Mouse (Mus musculus) heart, postnatal 0 days (tissue): Measurements from ENCODE around the gene Pgm5. TPM values are rescaled to one million over a fixed set of nuclear protein-coding genes. Genes with fewer than 3 reads are reported as not detected.

ENCODE experiments used
- ATAC-seq: fragments of 200-750 bp; cut with Nextera tagmentation; 2 replicates; pipeline ENCODE4 v1.8.0; 2017; ENCODE audit warnings: low read depth, moderate number of reproducible peaks, moderate library complexity; ENCODE audit not compliant: insufficient read depth
- DNase-seq: peaks from one replicate; pipeline ENCODE4 v3.0.0-alpha.2; 2016; ENCODE audit warnings: low spot score
- H3K27ac ChIP-seq: fragments of 300-500 bp; sonication (generic); 2 replicates; pipeline ENCODE4 v1.5.1; 2014; ENCODE audit warnings: low read depth, mild to moderate bottlenecking
- H3K27me3 ChIP-seq: fragments of 300-500 bp; sonication (generic); 2 replicates; pipeline ENCODE4 v1.6.1; 2014; ENCODE audit warnings: low read length, mixed read lengths; ENCODE audit not compliant: control insufficient read depth, insufficient read depth
- H3K36me3 ChIP-seq: fragments of 300-500 bp; sonication (generic); replicated peaks from 2 replicates; pipeline ENCODE4 v1.6.1; 2014; ENCODE audit warnings: low read length, mixed read lengths; ENCODE audit not compliant: control insufficient read depth, insufficient read depth
- H3K4me1 ChIP-seq: fragments of 300-500 bp; sonication (generic); 2 replicates; pipeline ENCODE4 v1.6.1; 2014; ENCODE audit warnings: antibody characterized with exemption; ENCODE audit not compliant: control insufficient read depth, insufficient read depth
- H3K4me2 ChIP-seq: fragments of 300-500 bp; sonication (generic); 2 replicates; pipeline ENCODE4 v1.6.1; 2014; ENCODE audit warnings: low read depth, mild to moderate bottlenecking, low read length, moderate library complexity
- H3K4me3 ChIP-seq: fragments of 300-500 bp; sonication (generic); 2 replicates; pipeline ENCODE4 v1.5.1; 2014; ENCODE audit warnings: low read depth, low read length
- H3K9ac ChIP-seq: fragments of 300-500 bp; sonication (generic); replicated peaks from 2 replicates; pipeline ENCODE4 v1.6.1; 2014; ENCODE audit warnings: low read depth, low read length, mixed read lengths
- H3K9me3 ChIP-seq: fragments of 300-500 bp; sonication (generic); replicated peaks from 2 replicates; pipeline ENCODE4 v1.6.1; 2016; ENCODE audit warnings: low read length; ENCODE audit not compliant: control insufficient read depth
- CTCF ChIP-seq: IDR thresholded peaks from 2 replicates; pipeline ENCODE4 v1.5.1; 2016; ENCODE audit warnings: antibody characterized with exemption, control low read depth, low read depth
- EP300 ChIP-seq: IDR thresholded peaks from 2 replicates; pipeline ENCODE4 v1.6.1; 2016; ENCODE audit warnings: antibody characterized with exemption, low read depth
- WGBS: fragments of 180-500 bp; shearing (Covaris S2); extraction: QIAGEN DNeasy Blood & Tissue Kit; methylation state at CpG from one replicate; pipeline ENCODE4 v1.1.7; 2014; 5-methylcytosine and 5-hydroxymethylcytosine counted together
- polyA plus RNA-seq: library from polyadenylated mRNA; unstranded; fragments of >200 nt; fragmentation: Nextera tagmentation; extraction: Ambion mirVana; gene quantifications from 2 replicates; pipeline ENCODE4 v1.2.1, GENCODE M21; 2015
- total RNA-seq: library from RNA; depleted of rRNA; stranded (reverse); fragments of >200 nt; gene quantifications from 2 replicates; pipeline ENCODE4 v1.2.3, GENCODE M21; 2014; ENCODE audit warnings: low replicate concordance; rRNA removed

Pgm5 gene
- total RNA-seq (106 and 163 TPM in 2 replicates), polyA plus RNA-seq (3.9 and 4.9 TPM in 2 replicates)

GRCm38 (mm10) chr19:24861612-24862451 is at the start of gene Pgm5:
Gene Pgm5, minus strand, starts transcription at chr19:24861855.
- 1% methylated on average over 38 of the region's 39 CpGs for WGBS

GRCm38 (mm10) chr19:24908385-24909155 is 46.9 kb upstream of the Pgm5 start:
- H3K4me1 ChIP-seq, result no peaks in the 10 kb centered on the region
- H3K27me3 ChIP-seq, result peaks cover 14% of the 10 kb centered on the region
- TF ChIP-seq CTCF, result no peak
- no peak for TF ChIP-seq EP300
- no peak overlapping the region for H3K4me2 ChIP-seq
- H3K4me3 ChIP-seq, result no peak overlapping the region
- 84% methylated on average over 3 of the region's 3 CpGs for WGBS
- no peaks in the 10 kb centered on the region for H3K36me3 ChIP-seq
- H3K27ac ChIP-seq, result no peak overlapping the region
- no peak for DNase-seq
- H3K9me3 ChIP-seq, result no peaks in the 10 kb centered on the region
- no peak overlapping the region for H3K9ac ChIP-seq
- ATAC-seq, result no peak

More at GRCm38 (mm10) chr19:24861612-24862451, at the start of gene Pgm5:
- peak within 1 kb of the TSS; percentile 66 for H3K9ac ChIP-seq
- H3K4me1 ChIP-seq, result peaks cover 11% of the 10 kb centered on the region; the same call in 1 of the 2 replicates
- peak within 1 kb of the TSS; percentile 93 for H3K27ac ChIP-seq
- no peaks in the 10 kb centered on the region for H3K27me3 ChIP-seq
- TF ChIP-seq CTCF (peak; percentile 37), EP300 (no peak)
- H3K36me3 ChIP-seq, result no peaks in the 10 kb centered on the region
- peak within 1 kb of the TSS; percentile 67 for H3K4me2 ChIP-seq
- peak within 1 kb of the TSS; percentile 59 for H3K4me3 ChIP-seq
- no peaks in the 10 kb centered on the region for H3K9me3 ChIP-seq
- peak; percentile 77 for DNase-seq
- ATAC-seq, result peak; percentile 88

DNA sequence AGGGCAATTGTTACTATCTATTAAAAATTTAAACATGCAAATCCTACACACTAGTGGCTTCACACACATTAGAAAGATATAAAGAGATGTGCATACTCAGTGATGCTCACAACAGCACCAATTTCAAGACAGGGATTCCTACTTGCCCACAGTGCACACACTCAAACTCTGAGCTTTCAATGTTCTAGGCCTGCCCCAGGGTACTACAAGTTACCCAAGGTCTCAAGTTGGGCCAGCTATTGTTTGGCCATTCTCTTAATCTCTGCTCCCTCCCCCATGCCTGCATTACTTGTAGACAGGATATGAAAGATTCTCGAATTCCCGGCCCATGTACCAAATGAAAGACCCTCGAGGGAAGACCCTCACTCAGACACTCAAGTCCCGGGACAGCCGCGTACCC is 46.0 kb upstream of the Pgm5 start:
- TF ChIP-seq EP300 (no peak), CTCF (no peak)
- no peak for ATAC-seq
- Histone ChIP-seq H3K36me3 (no peaks in the 10 kb centered on the region), H3K4me1 (no peaks in the 10 kb centered on the region), H3K4me2 (no peak overlapping the region), H3K9ac (no peak overlapping the region), H3K4me3 (no peak overlapping the region), H3K27me3 (peaks cover 23% of the 10 kb centered on the region), H3K27ac (no peak overlapping the region), H3K9me3 (no peaks in the 10 kb centered on the region)
- 80% methylated on average over 4 of the region's 6 CpGs for WGBS
- no peak for DNase-seq

DNA sequence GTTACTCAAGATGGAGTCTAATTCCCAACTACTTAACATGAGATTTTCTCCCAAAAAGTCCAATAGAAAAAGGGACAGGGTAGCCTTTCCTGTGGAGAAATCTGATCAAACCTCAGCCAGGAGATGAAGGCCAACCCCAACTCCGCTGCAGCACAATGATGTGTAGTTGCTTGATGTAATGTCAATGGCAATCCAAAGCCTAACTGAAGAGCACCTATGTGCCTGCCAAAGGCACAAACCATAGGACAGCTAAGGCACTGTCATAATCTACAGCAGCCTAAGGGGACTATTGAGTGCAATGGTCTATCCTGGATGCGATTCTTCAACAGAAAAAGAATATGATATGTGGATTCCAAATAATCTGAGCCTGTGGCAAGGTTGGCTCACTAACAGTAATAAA is 41.2 kb upstream of the Pgm5 start:
- Histone ChIP-seq H3K9me3 (no peaks in the 10 kb centered on the region), H3K36me3 (no peaks in the 10 kb centered on the region), H3K27ac (no peak overlapping the region), H3K9ac (no peak overlapping the region), H3K4me2 (no peak overlapping the region), H3K27me3 (peaks cover 69% of the 10 kb centered on the region), H3K4me3 (no peak overlapping the region), H3K4me1 (no peaks in the 10 kb centered on the region)
- DNase-seq, result no peak
- TF ChIP-seq CTCF (no peak), EP300 (no peak)
- no peak for ATAC-seq
- WGBS, result 51% methylated on average over 2 of the region's 2 CpGs

DNA sequence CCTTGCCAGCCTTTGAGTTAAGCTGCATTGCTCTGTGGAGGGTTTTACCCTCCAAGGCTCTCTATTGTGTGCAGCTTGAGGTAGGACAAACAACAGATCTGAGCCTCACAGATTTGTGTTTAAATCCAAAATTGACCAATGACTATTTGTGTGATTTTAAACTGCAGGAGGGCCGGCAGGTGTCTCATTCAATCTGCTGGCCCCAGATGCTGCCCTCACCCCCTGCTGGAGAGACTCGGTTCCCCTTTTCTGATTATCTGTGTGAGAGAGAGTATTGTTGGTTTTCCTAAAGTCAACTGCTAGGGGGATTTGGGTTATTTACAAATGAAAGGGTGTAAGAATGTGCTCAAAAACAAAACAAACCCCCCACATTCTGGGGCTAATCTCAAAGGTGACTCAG is 40.6 kb upstream of the Pgm5 start:
- no peak overlapping the region for H3K4me3 ChIP-seq
- no peak for TF ChIP-seq CTCF
- no peak for TF ChIP-seq EP300
- H3K27me3 ChIP-seq, result peaks cover 75% of the 10 kb centered on the region
- H3K4me1 ChIP-seq, result no peaks in the 10 kb centered on the region
- no peak for DNase-seq
- H3K9ac ChIP-seq, result no peak overlapping the region
- no peaks in the 10 kb centered on the region for H3K36me3 ChIP-seq
- H3K27ac ChIP-seq, result no peak overlapping the region
- ATAC-seq, result no peak
- H3K9me3 ChIP-seq, result no peaks in the 10 kb centered on the region
- 8% methylated on average over 2 of the region's 2 CpGs for whole genome bisulfite sequencing
- H3K4me2 ChIP-seq, result no peak overlapping the region
